ENCODE assay signal across 22 mouse cellular contexts in the genomic region with DNA sequence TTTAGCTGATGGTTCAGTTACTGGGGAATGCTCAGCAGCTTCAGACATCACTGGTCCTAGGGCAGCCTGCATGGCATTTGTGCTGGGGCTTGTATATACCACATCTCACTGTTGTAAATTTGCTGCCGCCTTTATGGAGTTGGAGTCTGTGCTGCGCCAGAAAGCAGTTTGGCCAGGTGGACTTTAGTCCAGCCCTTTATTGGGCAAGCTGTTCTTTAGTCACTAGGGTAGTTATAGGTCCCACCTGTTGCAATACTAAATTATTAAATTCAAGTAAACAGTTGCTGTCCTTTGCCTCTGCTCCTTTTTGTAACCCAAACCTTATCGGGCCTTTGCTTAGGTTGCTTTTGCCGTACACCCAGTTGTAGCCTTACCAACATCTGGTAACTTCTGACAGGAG. TPM values are rescaled to one million over a fixed set of nuclear protein-coding genes. Genes with fewer than 3 reads are reported as not detected.
A peak's percentile ranks its signal among the peaks of the same experiment; 100 is the strongest.
DNase-seq lines count a peak whose midpoint lies in the region; ATAC-seq and TF ChIP-seq lines count a peak whose summit lies in the region.
"Had no signal": no experiment of that assay in that cellular context is flagged by ENCODE, and none has a peak within 500 bp of the region (broad histone marks: within the 10 kb centered on the region; RNA-seq: fewer than 3 reads in every experiment).

No protein-coding gene starts in this region.

- H3K4me1 ChIP-seq in liver, adult 2 months (ENCODE audit: control insufficient read depth, insufficient read depth, low read length) = peaks cover 20% of the 10 kb centered on the region
- H3K4me1 ChIP-seq in liver, embryonic 11.5 days (replicated peaks; ENCODE audit: control insufficient read depth, insufficient read depth, low read length) = no peaks in the 10 kb centered on the region
- H3K4me1 ChIP-seq in liver, embryonic 15.5 days (replicated peaks) = peaks cover 4% of the 10 kb centered on the region; the same call in 1 of the 2 replicates
- H3K4me1 ChIP-seq in liver, embryonic 16.5 days (ENCODE audit: control insufficient read depth, low read depth, low read length) = no peaks in the 10 kb centered on the region
- no peaks in the 10 kb centered on the region for H3K4me1 ChIP-seq in liver, embryonic 12.5 days
- peaks cover 9% of the 10 kb centered on the region for H3K4me1 ChIP-seq in liver, postnatal 0 days (ENCODE audit: insufficient read depth)

- DNase-seq in liver, adult 2 months (ENCODE audit: extremely low read depth, low read depth, low spot score) = peak; percentile 96
- no peak for DNase-seq in liver, embryonic 11.5 days (ENCODE audit: low spot score)
- no peak for DNase-seq in liver
- peak; percentile 34 for DNase-seq in liver, postnatal 0 days
- DNase-seq in kidney, postnatal 25 days = no peak
- DNase-seq: adrenal gland, adult 2 months; adrenal gland, adult 8-10 months; adrenal gland, postnatal 10 days; adrenal gland, postnatal 14 days; adrenal gland, postnatal 25 days; adrenal gland, postnatal 36 days; B cell, adult 2 months; cerebellum, adult 11 months; cerebellum, adult 11-12 months had no signal

- TF ChIP-seq POLR2A in liver, adult 2 months (IDR thresholded peaks at IDR 0.05; ENCODE audit: extremely low read depth, insufficient read depth, low read length) = no peak

- H3K36me3 ChIP-seq in liver, adult 2 months (ENCODE audit: control insufficient read depth, insufficient read depth, low read length) = peaks cover 55% of the 10 kb centered on the region
- H3K36me3 ChIP-seq in liver, embryonic 11.5 days (ENCODE audit: control insufficient read depth, insufficient read depth, low read length) = peaks cover 8% of the 10 kb centered on the region; the same call in 1 of the 2 replicates
- H3K36me3 ChIP-seq in liver, embryonic 15.5 days (replicated peaks) = peaks cover 59% of the 10 kb centered on the region
- H3K36me3 ChIP-seq in liver, embryonic 16.5 days (ENCODE audit: control insufficient read depth, insufficient read depth) = peaks cover 6% of the 10 kb centered on the region
- H3K36me3 ChIP-seq in liver, embryonic 12.5 days = peaks cover 76% of the 10 kb centered on the region
- peaks cover 60% of the 10 kb centered on the region for H3K36me3 ChIP-seq in liver, postnatal 0 days (replicated peaks; ENCODE audit: insufficient read depth, low read length)

- WGBS in liver, adult 2 months = 31% methylated on average over 4 of the region's 4 CpGs
- WGBS in liver, embryonic 11.5 days = 89% methylated on average over 4 of the region's 4 CpGs
- 84% methylated on average over 4 of the region's 4 CpGs for WGBS in liver, embryonic 15.5 days (ENCODE audit: insufficient replicate concordance)
- 79% methylated on average over 4 of the region's 4 CpGs for WGBS in liver, embryonic 16.5 days (ENCODE audit: insufficient replicate concordance)
- 85% methylated on average over 4 of the region's 4 CpGs for WGBS in liver, embryonic 12.5 days (ENCODE audit: insufficient replicate concordance)
- WGBS in liver, postnatal 0 days (ENCODE audit: insufficient replicate concordance) = 73% methylated on average over 4 of the region's 4 CpGs

- no peak overlapping the region for H3K4me2 ChIP-seq in liver, embryonic 11.5 days
- no peak overlapping the region for H3K4me2 ChIP-seq in liver, embryonic 15.5 days
- no peak overlapping the region for H3K4me2 ChIP-seq in liver, embryonic 16.5 days (ENCODE audit: low read depth, low read length)
- H3K4me2 ChIP-seq in liver, embryonic 12.5 days = no peak overlapping the region
- no peak overlapping the region for H3K4me2 ChIP-seq in liver, postnatal 0 days (ENCODE audit: low read depth, low read length)

- peaks cover 10% of the 10 kb centered on the region; the same call in 1 of the 2 replicates for H3K79me2 ChIP-seq in liver, adult 2 months (ENCODE audit: control insufficient read depth, insufficient read depth, low read length)

- H3K4me3 ChIP-seq in liver, adult 2 months (ENCODE audit: insufficient read depth, low read depth, low read length) = no peak overlapping the region
- no peak overlapping the region for H3K4me3 ChIP-seq in liver, embryonic 11.5 days (ENCODE audit: low read depth, low read length)
- no peak overlapping the region for H3K4me3 ChIP-seq in liver, embryonic 15.5 days (replicated peaks)
- H3K4me3 ChIP-seq in liver, embryonic 16.5 days (ENCODE audit: low read depth, low read length) = no peak overlapping the region
- H3K4me3 ChIP-seq in liver, embryonic 12.5 days = no peak overlapping the region
- H3K4me3 ChIP-seq in liver, postnatal 0 days (ENCODE audit: low read depth, low read length) = no peak overlapping the region

- H3K27ac ChIP-seq in liver, adult 2 months (replicated peaks; ENCODE audit: insufficient read depth, low read depth, low read length) = peak overlapping the region; percentile 85
- no peak overlapping the region for H3K27ac ChIP-seq in liver, embryonic 11.5 days (ENCODE audit: low read depth, low read length)
- H3K27ac ChIP-seq in liver, embryonic 15.5 days (replicated peaks) = no peak overlapping the region
- no peak overlapping the region for H3K27ac ChIP-seq in liver, embryonic 16.5 days (ENCODE audit: low read length)
- no peak overlapping the region for H3K27ac ChIP-seq in liver, embryonic 12.5 days
- peak overlapping the region; percentile 61 for H3K27ac ChIP-seq in liver, postnatal 0 days (ENCODE audit: low read depth)

- TF ChIP-seq EP300 in liver, postnatal 0 days (IDR thresholded peaks at IDR 0.05; ENCODE audit: low read depth) = no peak

- no peaks in the 10 kb centered on the region for H3K27me3 ChIP-seq in liver, adult 2 months (ENCODE audit: control insufficient read depth, insufficient read depth, low read length)
- H3K27me3 ChIP-seq in liver, embryonic 11.5 days (replicated peaks; ENCODE audit: control insufficient read depth, insufficient read depth, low read length) = no peaks in the 10 kb centered on the region
- no peaks in the 10 kb centered on the region for H3K27me3 ChIP-seq in liver, embryonic 15.5 days
- H3K27me3 ChIP-seq in liver, embryonic 16.5 days (ENCODE audit: control insufficient read depth, insufficient read depth, low read depth, low read length) = no peaks in the 10 kb centered on the region
- no peaks in the 10 kb centered on the region for H3K27me3 ChIP-seq in liver, embryonic 12.5 days (replicated peaks)
- no peaks in the 10 kb centered on the region for H3K27me3 ChIP-seq in liver, postnatal 0 days (ENCODE audit: insufficient read depth, low read length)
- H3K27me3 ChIP-seq: CH12.LX, Patski had no signal

- H3K9ac ChIP-seq in liver, adult 2 months (ENCODE audit: low read depth, low read length) = peak overlapping the region; percentile 71
- no peak overlapping the region for H3K9ac ChIP-seq in liver, embryonic 11.5 days (ENCODE audit: low read depth, low read length)
- no peak overlapping the region for H3K9ac ChIP-seq in liver, embryonic 15.5 days
- no peak overlapping the region for H3K9ac ChIP-seq in liver, embryonic 16.5 days (ENCODE audit: low read depth, low read length)
- no peak overlapping the region for H3K9ac ChIP-seq in liver, embryonic 12.5 days
- no peak overlapping the region for H3K9ac ChIP-seq in liver, postnatal 0 days (replicated peaks)

- no peak for TF ChIP-seq CTCF in liver, adult 2 months (IDR thresholded peaks at IDR 0.05; ENCODE audit: low read depth, low read length)
- no peak for TF ChIP-seq CTCF in liver, postnatal 0 days (IDR thresholded peaks at IDR 0.05; ENCODE audit: low read depth)

- ATAC-seq in liver, embryonic 11.5 days (replicated peaks; ENCODE audit: low FRiP score) = no peak
- peak; percentile 40; the same call in 1 of the 2 replicates for ATAC-seq in liver, embryonic 15.5 days (ENCODE audit: insufficient read depth)
- ATAC-seq in liver, embryonic 16.5 days (ENCODE audit: low read depth) = peak; percentile 70
- ATAC-seq in liver, embryonic 12.5 days = no peak
- peak; percentile 92 for ATAC-seq in liver, postnatal 0 days
- ATAC-seq: activated CD4-positive, CD25-positive, alpha-beta regulatory T cell, adult 4 months; CD4-positive, CD25-positive, alpha-beta regulatory T cell, adult 4 months; Patski had no signal

- H3K9me3 ChIP-seq in liver, embryonic 11.5 days (ENCODE audit: control insufficient read depth, low read length) = no peaks in the 10 kb centered on the region
- H3K9me3 ChIP-seq in liver, embryonic 15.5 days (replicated peaks) = no peaks in the 10 kb centered on the region
- H3K9me3 ChIP-seq in liver, embryonic 16.5 days (replicated peaks; ENCODE audit: control insufficient read depth, low read length) = no peaks in the 10 kb centered on the region
- no peaks in the 10 kb centered on the region for H3K9me3 ChIP-seq in liver, embryonic 12.5 days (replicated peaks)
- H3K9me3 ChIP-seq in liver, postnatal 0 days (ENCODE audit: low read length) = no peaks in the 10 kb centered on the region
- H3K9me3 ChIP-seq: G1E had no signal

RNA-seq across cellular contexts. Expression of gene Pdcd4, which starts 22.9 kb away (rescaled TPM):
- total RNA-seq in liver, adult 2 months (2014; rRNA removed) = 89.5 and 92.5 TPM in 2 replicates
- polyA plus RNA-seq in liver, adult 2 months (2012; rRNA removed) = 16.4 and 17.8 TPM in 2 replicates
- polyA plus RNA-seq in liver, embryonic 11.5 days (2014; fragmentation: Nextera tagmentation; extraction: Ambion mirVana) = 48.2 and 50.1 TPM in 2 replicates
- 16.0 and 17.8 TPM in 2 replicates for polyA plus RNA-seq in liver, embryonic 15.5 days (2015; fragmentation: Nextera tagmentation; extraction: Ambion mirVana)
- polyA plus RNA-seq in liver, embryonic 16.5 days (2015; fragmentation: Nextera tagmentation; extraction: Ambion mirVana) = 21.5 TPM in 2 replicates
- 24.2 and 24.4 TPM in 2 replicates for polyA plus RNA-seq in liver, embryonic 12.5 days (2016; fragmentation: Nextera tagmentation; extraction: Ambion mirVana)
- 39.0 and 41.2 TPM in 2 replicates for polyA plus RNA-seq in liver, postnatal 0 days (2015; fragmentation: Nextera tagmentation; extraction: Ambion mirVana)

RNA-seq across cellular contexts. Expression of gene Shoc2, which starts 29.2 kb away (rescaled TPM):
- total RNA-seq in liver, adult 2 months (2014; rRNA removed) = 21.8 and 24.1 TPM in 2 replicates
- 8.5 and 9.7 TPM in 2 replicates for polyA plus RNA-seq in liver, adult 2 months (2012; rRNA removed)
- polyA plus RNA-seq in liver, embryonic 11.5 days (2014; fragmentation: Nextera tagmentation; extraction: Ambion mirVana) = 48.6 and 53.8 TPM in 2 replicates
- 15.3 and 16.0 TPM in 2 replicates for polyA plus RNA-seq in liver, embryonic 15.5 days (2015; fragmentation: Nextera tagmentation; extraction: Ambion mirVana)
- 16.6 TPM in 2 replicates for polyA plus RNA-seq in liver, embryonic 16.5 days (2015; fragmentation: Nextera tagmentation; extraction: Ambion mirVana)
- polyA plus RNA-seq in liver, embryonic 12.5 days (2016; fragmentation: Nextera tagmentation; extraction: Ambion mirVana) = 26.4 and 27.1 TPM in 2 replicates
- polyA plus RNA-seq in liver, postnatal 0 days (2015; fragmentation: Nextera tagmentation; extraction: Ambion mirVana) = 13.5 and 13.7 TPM in 2 replicates

RNA-seq across cellular contexts. Expression of gene Bbip1, which starts 29.5 kb away (rescaled TPM):
- 18.7 and 19.7 TPM in 2 replicates for total RNA-seq in liver, adult 2 months (2014; rRNA removed)
- 3.0 and 3.8 TPM in 2 replicates for polyA plus RNA-seq in liver, adult 2 months (2012; rRNA removed)
- 95.9 and 103 TPM in 2 replicates for polyA plus RNA-seq in liver, embryonic 11.5 days (2014; fragmentation: Nextera tagmentation; extraction: Ambion mirVana)
- polyA plus RNA-seq in liver, embryonic 15.5 days (2015; fragmentation: Nextera tagmentation; extraction: Ambion mirVana) = 37.4 and 37.6 TPM in 2 replicates
- polyA plus RNA-seq in liver, embryonic 16.5 days (2015; fragmentation: Nextera tagmentation; extraction: Ambion mirVana) = 33.8 and 40.1 TPM in 2 replicates
- 64.0 and 65.8 TPM in 2 replicates for polyA plus RNA-seq in liver, embryonic 12.5 days (2016; fragmentation: Nextera tagmentation; extraction: Ambion mirVana)
- polyA plus RNA-seq in liver, postnatal 0 days (2015; fragmentation: Nextera tagmentation; extraction: Ambion mirVana) = 32.6 and 36.5 TPM in 2 replicates

Comparison
In these comparisons a context has a peak if more than half of its experiments do, and no peak if none do; other contexts are left out.
1. DNase-seq: peak in liver, adult 2 months (single experiment) and liver, postnatal 0 days (single experiment); none in liver, embryonic 11.5 days (single experiment), liver (single experiment) and kidney, postnatal 25 days (0 of 2).
2. H3K27ac ChIP-seq: peak in liver, adult 2 months (single experiment) and liver, postnatal 0 days (single experiment); none in liver, embryonic 11.5 days (single experiment), liver, embryonic 15.5 days (single experiment), liver, embryonic 16.5 days (single experiment) and liver, embryonic 12.5 days (single experiment).
3. ATAC-seq: peak in liver, embryonic 15.5 days (single experiment), liver, embryonic 16.5 days (single experiment) and liver, postnatal 0 days (single experiment); none in liver, embryonic 11.5 days (single experiment) and liver, embryonic 12.5 days (single experiment).